Mouse (Mus musculus) gastrocnemius, adult 2 months (tissue): Measurements from ENCODE around the gene Tti1. TPM values are rescaled to one million over a fixed set of nuclear protein-coding genes. Genes with fewer than 3 reads are reported as not detected.
A peak's percentile ranks its signal among the peaks of the same experiment; 100 is the strongest.

Experiments used
- DNase-seq: peaks from one replicate; pipeline ENCODE4 v3.0.0; 2022
- H3K27ac ChIP-seq: fragments of 200-600 bp; 2 replicates; pipeline ENCODE4 v1.8.1; 2022; ENCODE audit warnings: mild to moderate bottlenecking
- H3K4me3 ChIP-seq: fragments of 200-600 bp; 2 replicates; pipeline ENCODE4 v1.8.1; 2022; ENCODE audit warnings: mild to moderate bottlenecking, moderate library complexity
- CTCF ChIP-seq: fragments of 200-600 bp; IDR thresholded peaks from 2 replicates; pipeline ENCODE4 v1.8.1; 2022; ENCODE audit warnings: antibody characterized with exemption, mild to moderate bottlenecking, moderate library complexity
- intact Hi-C: fragments of 180-260 bp; cut with DNase I; formaldehyde crosslinking; loops from one replicate; pipeline ENCODE4 v1.15.1; 2025
- total RNA-seq, 2 experiments: library from RNA; stranded (reverse); gene quantifications; 2 replicates each; pipeline ENCODE4 v1.2.3; 2021

Gene Tti1
- total RNA-seq, 2 experiments from 2014 or later: 21.3 to 23.0 TPM

GRCm38 (mm10) chr2:158036408-158036807 lies 8.2 kb upstream of the Tti1 start:
- H3K27ac ChIP-seq: no peak overlapping the region; the same call in 1 of the 2 replicates
- intact Hi-C loops: no loop called here
- TF ChIP-seq CTCF: no peak
- no peak overlapping the region for H3K4me3 ChIP-seq
- no peak for DNase-seq

DNA sequence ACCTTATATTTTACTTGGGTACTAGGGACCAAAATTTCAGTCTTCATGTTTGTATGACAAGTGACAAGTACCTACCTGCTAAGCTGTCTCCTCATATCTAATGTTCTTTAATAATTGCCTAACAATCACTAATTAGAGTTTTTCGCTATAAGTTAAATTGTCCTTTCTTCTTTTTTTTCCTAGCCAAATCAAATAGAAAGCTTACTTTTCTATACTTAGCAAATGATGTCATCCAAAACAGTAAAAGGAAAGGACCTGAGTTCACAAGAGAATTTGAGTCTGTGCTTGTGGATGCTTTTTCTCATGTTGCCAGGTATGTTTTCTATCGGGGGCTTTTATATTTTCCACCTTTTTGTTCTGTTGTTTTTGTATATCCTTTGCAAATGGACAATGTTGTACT lies 7.6 kb upstream of the Tti1 start:
- intact Hi-C loops: no loop called here

DNA sequence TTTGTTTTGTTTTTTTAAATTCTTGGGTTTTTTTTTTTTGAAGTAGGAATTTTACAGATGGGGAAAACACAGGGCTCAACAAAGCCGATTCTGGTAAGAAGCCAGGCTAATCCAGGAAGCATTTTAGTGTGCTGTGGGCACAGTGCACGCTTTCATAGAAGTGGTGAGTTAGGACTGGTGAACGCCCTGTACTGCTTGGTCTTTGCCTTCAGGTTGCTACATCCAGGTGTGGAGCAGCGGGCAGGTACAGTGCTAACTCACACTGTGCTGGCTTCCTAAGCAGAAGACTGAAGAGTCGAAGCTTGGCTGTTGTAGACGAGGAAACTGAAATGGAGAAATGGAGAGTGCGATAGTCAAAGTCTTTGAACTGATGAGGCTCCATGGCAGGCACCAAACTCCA lies 1.8 kb upstream of the Tti1 start:
- no peak for TF ChIP-seq CTCF
- intact Hi-C loops: no loop called here
- no peak for DNase-seq
- Histone ChIP-seq H3K27ac (peak overlapping the region; percentile 99), H3K4me3 (peak overlapping the region; percentile 99)

More for the DNA sequence above, 7.6 kb upstream of the Tti1 start:
- Histone ChIP-seq H3K27ac (peak overlapping the region; percentile 17; the same call in 1 of the 2 replicates), H3K4me3 (no peak overlapping the region)
- no peak for TF ChIP-seq CTCF
- DNase-seq: no peak

DNA sequence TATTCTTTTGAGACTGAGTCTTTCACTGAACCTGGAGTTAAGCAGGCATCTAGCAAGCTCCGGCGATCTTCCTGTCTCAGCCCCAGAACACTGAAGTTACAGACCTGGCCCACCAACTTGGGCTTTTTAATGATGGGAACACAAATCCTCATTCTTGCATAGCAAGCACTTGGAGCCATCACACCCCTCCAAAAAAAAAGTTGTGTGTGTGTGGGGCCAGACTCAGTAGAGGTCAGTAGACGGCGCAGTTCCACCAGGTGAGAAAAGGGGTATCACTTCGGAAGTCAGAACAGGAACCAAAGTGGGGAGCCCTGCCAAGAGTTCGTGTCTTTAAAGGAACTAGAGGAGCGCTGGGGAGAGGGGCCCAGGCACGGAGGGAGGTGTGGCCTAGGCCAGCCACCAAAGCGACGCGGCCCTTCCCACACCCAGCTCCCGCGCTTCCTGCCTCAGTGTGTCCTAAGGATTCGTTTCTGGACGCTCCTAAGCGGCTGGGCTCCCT lies 329 bp downstream of the Tti1 start:
- peak; percentile 19 for TF ChIP-seq CTCF
- peak overlapping the region; percentile 99 for H3K27ac ChIP-seq
- intact Hi-C loops: no loop called here
- H3K4me3 ChIP-seq: peak overlapping the region; percentile 99
- no peak for DNase-seq

GRCm38 (mm10) chr2:158017330-158017729 lies 10.9 kb downstream of the Tti1 start:
- intact Hi-C loops: no loop called here
- no peak overlapping the region; the same call in 1 of the 2 replicates for H3K27ac ChIP-seq
- TF ChIP-seq CTCF: no peak

GRCm38 (mm10) chr2:158012608-158013007 lies 15.6 kb downstream of the Tti1 start:
- no peak for TF ChIP-seq CTCF
- Histone ChIP-seq H3K27ac (no peak overlapping the region), H3K4me3 (no peak overlapping the region)
- intact Hi-C loops: no loop called here
- DNase-seq: no peak

More at GRCm38 (mm10) chr2:158017330-158017729, 10.9 kb downstream of the Tti1 start:
- DNase-seq: no peak
- no peak overlapping the region for H3K4me3 ChIP-seq

DNA sequence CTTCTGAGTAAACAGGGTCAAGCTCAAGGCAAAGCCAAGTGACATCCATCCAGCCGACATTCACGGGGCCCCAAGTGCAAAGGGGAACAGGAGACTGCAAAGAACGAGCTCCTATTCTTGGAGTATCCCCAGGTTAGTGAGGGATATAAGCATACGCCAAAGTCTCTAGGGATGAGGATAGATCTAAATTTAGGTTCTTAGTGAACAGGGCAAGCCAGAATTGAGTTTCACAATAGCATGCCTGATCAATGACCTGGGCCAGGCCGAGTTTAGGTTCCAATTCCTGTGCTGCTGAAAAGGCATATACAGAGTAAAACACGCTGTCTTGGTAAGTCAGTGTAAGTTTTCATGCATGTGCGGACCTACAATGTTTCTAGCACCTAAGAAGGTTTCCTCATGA lies 18.9 kb downstream of the Tti1 start:
- H3K4me3 ChIP-seq: peak overlapping the region; percentile 15; the same call in 1 of the 2 replicates
- TF ChIP-seq CTCF: no peak
- DNase-seq: peak; percentile 34
- intact Hi-C loops: no loop called here
- H3K27ac ChIP-seq: peak overlapping the region; percentile 70

- Histone ChIP-seq H3K4me3 (no peak overlapping the region), H3K27ac (no peak overlapping the region)
- TF ChIP-seq CTCF: no peak; the same call in 1 of the 2 replicates
- DNase-seq: no peak
- intact Hi-C loops: no loop called here
Measured at GRCm38 (mm10) chr2:158005641-158006040, 22.6 kb downstream of the Tti1 start.

GRCm38 (mm10) chr2:158004620-158005019 lies 23.6 kb downstream of the Tti1 start:
- TF ChIP-seq CTCF: no peak
- no peak overlapping the region for H3K4me3 ChIP-seq
- intact Hi-C loops: no loop called here
- DNase-seq: no peak
- H3K27ac ChIP-seq: no peak overlapping the region

DNA sequence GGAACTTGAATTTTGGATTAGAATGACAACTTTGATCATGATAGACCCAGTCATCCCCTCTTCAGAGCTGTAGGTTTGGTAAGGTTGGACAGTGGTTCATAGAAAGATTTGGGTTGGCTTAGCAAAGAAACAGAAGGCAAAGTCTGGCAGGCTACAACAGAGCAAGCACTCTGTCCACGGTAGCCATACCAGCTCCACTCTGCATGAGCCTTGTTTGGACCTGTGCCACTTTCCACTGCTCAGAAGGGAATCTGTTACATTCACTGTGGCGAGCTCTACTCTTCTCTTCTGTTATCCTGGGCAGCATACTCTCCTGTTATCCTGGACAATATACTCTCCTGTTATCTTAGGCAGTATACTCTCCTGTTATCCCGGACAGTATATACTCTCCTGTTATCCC lies 29.4 kb downstream of the Tti1 start:
- TF ChIP-seq CTCF: no peak
- peak; percentile 40 for DNase-seq
- H3K4me3 ChIP-seq: no peak overlapping the region
- intact Hi-C loops: no loop called here
- no peak overlapping the region for H3K27ac ChIP-seq

DNA sequence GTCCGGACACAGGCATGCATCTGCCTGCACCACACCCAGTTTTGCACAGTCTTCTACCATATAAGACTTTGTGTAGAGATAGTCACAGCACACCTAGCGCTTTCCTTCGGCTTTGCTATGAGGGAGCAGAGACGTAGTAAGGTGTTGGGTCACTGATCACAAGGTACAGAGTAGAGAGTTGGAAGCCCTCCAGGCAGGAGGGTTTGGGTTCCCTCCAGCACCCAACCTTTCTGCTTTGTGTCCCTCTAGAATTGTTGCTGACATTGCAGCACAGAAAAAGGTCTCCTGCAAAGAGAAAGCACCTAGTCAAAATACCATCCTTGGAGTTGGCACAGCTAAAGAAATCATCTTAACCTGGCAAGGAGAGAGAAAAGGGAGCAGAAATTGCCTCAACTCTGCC lies 35.7 kb downstream of the Tti1 start:
- intact Hi-C loops: no loop called here
- no peak overlapping the region for H3K4me3 ChIP-seq
- no peak overlapping the region for H3K27ac ChIP-seq
- DNase-seq: no peak
- no peak for TF ChIP-seq CTCF

GRCm38 (mm10) chr2:157991026-157991425 lies 37.2 kb downstream of the Tti1 start:
- intact Hi-C loops: no loop called here
- no peak for DNase-seq
- TF ChIP-seq CTCF: no peak
- H3K27ac ChIP-seq: no peak overlapping the region
- H3K4me3 ChIP-seq: no peak overlapping the region

DNA sequence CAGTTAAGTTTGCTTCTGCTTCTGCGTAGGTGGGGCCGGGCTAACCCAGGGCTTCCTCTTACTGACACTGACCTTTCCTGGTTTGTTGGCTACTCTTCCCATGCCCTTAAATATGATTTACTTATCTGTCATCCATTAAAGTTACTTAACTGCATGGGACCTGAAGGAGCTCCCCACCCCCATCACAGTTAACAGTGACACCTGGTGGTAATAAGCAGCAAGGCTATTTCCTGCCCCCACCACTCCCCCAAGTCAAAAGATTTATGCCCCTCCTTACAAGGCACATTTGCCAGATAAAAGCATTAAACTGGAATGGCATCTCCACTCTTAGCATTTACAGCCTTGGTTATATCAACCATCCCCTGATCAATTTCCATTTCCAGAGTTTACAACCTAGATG lies 38.3 kb downstream of the Tti1 start:
- peak; percentile 30 for DNase-seq
- Histone ChIP-seq H3K4me3 (no peak overlapping the region), H3K27ac (no peak overlapping the region)
- peak; percentile 71 for TF ChIP-seq CTCF
- intact Hi-C loops: loop anchor here (1.0 to 10.0 kb wide), 3 partner anchors 113 to 386 kb away; no protein-coding TSS in a partner anchor
